Mouse (Mus musculus) adrenal gland, adult (tissue): ENCODE data around the gene Asic2.

Experiments
- DNase-seq, 2 experiments: peaks; one replicate each; pipeline ENCODE4 v3.0.0; 2022 to 2023; ENCODE audit warnings: low spot score in 1 of 2; ENCODE audit not compliant: inconsistent age in 2 of 2

The Asic2 gene

DNA sequence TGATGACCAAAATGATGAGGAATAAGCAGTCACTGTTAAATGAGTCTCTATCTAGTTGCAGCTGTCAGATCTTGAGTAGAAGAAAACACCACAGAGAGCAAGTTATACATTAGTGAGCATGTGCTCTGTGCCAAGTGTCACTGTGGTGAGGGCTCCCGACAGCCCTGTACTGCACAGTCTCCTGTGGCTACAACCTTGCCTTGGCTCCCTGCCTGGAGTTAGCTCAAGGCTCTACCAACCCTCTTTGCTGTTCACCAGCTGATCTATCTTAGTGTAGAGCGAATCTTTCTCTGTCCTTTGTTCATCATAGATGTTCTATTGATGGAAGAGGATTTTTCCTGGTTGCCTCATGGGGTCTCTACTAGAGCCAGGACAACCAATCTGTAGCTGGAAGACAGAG lies 494.1 kb downstream of the Asic2 start:
- no peak for DNase-seq

- peak; percentile 7 to 71 for DNase-seq
Measured at GRCm38 (mm10) chr11:81462199-81462598, 506.1 kb downstream of the Asic2 start.

DNA sequence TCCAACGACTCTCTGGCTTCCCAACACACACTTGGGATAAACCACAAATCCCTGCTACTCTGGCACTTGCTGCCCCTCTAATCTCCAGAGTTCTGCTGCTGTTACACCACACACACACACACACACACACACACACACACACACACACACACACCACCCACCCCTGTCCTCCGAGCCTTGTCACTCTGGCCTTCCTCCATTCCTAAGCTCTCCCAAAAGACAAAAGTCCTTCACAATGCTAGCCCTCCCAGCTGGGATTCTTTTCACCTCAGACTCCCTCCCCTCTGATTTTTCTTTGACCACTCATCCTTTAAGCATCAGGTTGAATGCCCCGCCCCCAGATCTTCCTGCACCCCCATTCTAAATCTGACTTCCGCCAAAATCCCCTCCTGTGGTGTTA lies 506.5 kb downstream of the Asic2 start:
- no peak for DNase-seq

DNA sequence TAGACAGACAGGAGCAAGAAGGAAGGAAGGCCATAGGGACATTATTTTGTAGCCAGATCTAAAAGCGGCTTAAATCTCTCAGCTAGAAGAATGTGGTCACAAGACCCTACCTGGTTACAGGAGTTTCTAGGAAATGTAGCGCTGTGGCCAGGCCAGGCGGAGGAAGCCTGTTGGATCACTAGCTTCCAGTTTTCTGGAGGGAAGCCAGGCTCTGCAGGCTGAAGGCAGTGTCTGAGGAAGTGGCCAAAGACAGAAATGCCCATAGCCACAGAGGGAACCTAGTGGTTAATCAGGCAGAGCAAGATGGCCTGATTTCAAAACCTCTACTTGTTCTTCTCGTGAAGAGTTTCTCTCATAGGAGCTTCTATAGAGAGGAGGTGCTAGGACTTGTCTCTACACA lies 513.3 kb downstream of the Asic2 start:
- no peak for DNase-seq

- no peak for DNase-seq
Measured at GRCm38 (mm10) chr11:81454111-81454510, 514.1 kb downstream of the Asic2 start.

DNA sequence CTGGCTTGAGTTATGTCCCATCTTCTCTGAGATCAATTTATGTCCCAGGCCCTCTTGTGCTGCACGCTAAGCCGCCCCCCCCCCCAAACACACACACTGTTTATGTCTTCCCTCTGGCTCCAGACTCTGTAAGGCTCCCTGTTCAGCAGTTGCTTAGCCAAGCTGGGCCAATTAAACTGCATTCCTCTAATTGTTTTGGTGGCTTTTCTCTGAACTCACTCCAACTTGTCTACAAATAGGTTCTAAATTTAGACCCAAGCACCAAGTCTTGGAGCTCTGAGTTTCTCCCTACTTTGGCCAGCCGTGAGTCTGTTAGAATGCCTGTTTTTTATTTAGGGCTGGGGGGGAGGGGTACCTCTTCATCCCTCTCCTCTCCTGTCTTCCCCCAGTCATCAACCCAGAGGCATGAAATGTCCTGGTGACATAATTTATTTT lies 519.0 kb downstream of the Asic2 start:
- DNase-seq: no peak

- peak in 1 of 2 experiments; percentile 33 for DNase-seq
Measured at GRCm38 (mm10) chr11:81446347-81446746, 521.9 kb downstream of the Asic2 start.

GRCm38 (mm10) chr11:81426857-81427256 lies 541.4 kb downstream of the Asic2 start:
- no peak for DNase-seq

DNA sequence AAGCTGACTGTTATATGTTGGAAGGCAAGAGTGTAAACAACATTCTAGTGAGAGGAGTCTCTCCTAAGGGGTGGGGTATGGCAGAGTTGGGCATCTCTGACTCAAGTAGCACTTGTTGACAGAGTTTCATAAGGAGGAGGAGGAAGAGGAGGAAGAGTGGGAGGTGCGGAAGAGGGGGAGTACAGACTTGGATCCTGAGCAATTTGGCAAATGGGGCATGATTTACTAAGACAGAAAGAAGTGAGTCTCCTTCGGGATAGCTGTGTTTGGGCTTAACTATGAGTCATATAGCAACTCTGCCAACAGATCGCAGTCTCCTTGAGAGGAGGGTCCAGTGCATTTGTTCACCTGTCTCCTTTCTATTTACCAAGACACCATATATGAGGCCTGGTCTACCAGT lies 549.1 kb downstream of the Asic2 start:
- no peak for DNase-seq

DNA sequence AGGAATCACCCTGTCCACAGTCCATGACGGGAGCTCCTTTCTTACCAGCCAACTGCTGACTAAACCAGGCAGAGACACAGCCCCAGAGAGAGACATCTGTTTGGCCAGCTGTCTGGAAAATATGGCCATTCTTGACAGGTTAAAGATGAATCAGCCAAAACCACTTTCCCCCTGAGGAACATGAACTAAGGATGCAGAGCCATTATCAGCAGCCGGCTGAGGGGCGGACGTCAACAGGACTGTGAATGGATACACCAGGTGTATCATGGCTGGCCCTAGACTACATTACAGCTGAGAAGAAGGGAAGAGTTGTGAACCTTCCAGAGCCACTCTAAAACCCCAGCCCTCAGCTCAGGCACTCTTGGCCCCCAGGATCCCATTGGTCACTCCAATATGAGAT lies 550.2 kb downstream of the Asic2 start:
- DNase-seq: no peak

DNA sequence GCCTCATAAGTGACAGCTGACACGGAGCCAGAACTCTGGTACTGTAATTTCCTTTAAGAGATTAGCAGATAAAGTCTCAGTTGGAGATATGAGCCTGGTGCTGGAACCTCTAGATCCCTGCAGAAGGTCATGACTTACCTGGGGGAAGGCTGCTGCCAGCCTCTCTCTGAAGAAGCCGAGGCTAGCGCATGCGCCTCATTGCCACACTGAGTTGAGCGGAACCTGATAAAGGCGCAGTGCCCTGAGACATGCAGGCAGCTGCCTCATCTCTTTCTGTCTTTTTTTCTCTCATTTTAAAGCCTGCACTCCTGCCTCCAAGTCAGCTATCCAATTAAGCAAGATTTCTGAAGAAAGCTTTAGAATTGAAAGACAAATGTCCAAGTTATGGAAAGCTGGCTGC lies 551.9 kb downstream of the Asic2 start:
- DNase-seq: no peak

DNA sequence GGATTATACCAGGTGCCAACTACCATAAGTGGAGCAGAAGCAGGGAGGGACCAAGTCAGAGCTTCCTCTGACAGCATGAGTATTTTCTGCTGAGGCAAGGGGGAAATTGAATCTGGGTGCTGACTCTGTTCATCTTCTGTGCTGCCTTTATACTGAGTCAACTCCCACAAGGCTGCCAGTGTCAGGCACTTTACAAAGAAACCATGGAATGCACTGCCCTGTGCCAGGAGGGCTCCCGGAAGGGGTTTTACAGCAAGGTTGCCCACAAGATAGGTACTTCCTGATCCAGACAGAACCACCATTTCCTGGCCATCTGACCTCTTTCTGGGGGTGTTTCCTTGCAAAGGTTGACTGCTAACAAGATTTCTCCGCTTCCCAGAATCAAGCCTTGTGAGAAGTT lies 553.7 kb downstream of the Asic2 start:
- no peak for DNase-seq

GRCm38 (mm10) chr11:81411251-81411650 lies 557.0 kb downstream of the Asic2 start:
- no peak for DNase-seq

DNA sequence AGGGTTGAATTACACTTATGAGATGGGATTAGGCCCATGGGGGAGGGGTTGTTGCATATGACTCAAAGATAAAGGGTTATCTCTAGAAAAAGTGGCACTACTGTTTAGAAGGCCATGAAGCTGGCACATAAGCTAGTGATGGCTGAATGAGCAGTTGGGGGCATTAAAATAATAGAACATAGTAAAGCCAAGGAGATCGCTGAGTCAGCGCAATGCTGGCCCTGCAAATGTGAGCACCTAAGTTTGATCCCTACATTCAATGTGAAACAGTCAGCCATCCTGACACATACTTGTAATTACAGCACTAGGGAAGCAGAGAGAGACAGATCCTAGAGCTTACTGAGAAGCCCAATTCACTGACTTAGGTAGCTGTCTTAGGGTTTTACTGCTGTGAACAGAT lies 562.3 kb downstream of the Asic2 start:
- no peak for DNase-seq

GRCm38 (mm10) chr11:81402263-81402662 lies 566.0 kb downstream of the Asic2 start:
- no peak for DNase-seq

DNA sequence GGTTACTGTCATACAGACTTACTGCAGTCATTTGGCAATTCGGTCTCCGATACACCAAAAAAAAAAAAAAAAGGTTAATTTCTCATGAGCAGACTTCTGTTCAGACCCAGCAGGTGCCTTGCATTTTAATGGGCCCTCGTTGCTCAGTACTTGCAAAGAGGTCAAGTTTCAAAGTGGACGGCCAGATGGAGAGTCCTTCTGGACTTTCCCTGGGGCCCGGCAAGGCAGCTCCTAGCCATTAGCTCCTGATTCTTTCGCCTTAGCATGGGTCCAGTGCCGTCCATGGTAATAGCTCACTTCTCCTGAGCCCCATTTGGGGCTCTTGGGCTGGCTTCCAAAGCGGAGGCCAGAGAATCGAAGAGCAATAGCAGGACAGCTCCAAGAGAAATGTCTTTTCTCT lies 575.4 kb downstream of the Asic2 start:
- DNase-seq: no peak

GRCm38 (mm10) chr11:81386185-81386584 lies 582.1 kb downstream of the Asic2 start:
- peak in 1 of 2 experiments; percentile 58 for DNase-seq

- no peak for DNase-seq
Measured at GRCm38 (mm10) chr11:81385547-81385946, 582.7 kb downstream of the Asic2 start.

DNA sequence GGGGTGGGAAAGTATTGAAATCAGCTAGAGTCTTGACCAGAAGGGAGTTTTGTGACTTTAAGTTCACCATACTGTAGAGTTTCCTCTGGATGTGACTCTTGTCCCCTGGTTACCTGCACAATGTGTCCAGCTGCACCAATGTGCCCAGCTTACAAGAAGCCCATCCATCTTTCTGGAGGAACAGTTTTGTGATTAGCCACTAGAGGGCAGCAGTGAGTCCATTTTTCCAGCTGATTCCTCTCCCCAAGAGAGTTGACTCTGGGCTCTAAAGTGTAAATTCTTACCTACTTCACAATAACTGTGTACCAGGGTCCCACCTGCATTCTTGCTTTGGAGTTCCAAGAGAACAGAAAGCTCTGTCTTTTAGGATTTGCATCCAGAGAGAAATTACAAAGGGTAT lies 593.4 kb downstream of the Asic2 start:
- DNase-seq: peak; percentile 37 to 85

DNA sequence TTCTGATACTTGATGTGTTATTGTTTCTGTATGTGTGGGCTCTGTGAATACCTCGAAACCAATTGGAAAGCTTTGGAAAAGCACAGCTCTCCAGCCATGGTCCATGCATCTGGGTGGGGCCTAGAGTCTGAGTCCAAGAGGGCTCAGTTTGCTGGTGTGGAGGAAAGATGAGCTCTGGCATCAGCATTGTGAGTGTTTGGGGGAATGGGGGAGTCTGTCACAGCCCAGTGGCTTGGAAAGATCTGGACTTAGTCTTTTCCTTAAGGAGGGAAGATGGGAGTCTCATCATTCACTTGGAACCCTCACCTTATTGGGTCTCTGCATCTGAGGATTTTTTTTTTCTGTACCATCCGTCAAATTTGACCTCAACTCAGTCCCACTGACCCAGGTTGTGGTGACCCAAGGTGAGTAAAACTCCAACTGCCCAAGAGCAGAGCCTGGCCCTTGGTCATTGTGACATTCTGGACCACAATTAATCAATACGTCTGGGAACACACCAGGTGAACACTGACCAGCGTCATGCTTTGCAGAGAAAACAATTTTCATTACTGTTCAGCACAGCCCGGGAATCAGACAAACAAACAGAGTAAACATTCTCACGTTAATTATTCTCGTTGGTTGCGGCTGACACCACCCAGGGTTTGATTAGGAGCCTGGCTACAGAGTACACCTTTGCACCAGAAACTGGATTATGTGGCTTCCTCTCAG lies 594.1 kb downstream of the Asic2 start:
- DNase-seq: no peak

GRCm38 (mm10) chr11:81371545-81371944 lies 596.7 kb downstream of the Asic2 start:
- peak; percentile 62 to 87 for DNase-seq

DNA sequence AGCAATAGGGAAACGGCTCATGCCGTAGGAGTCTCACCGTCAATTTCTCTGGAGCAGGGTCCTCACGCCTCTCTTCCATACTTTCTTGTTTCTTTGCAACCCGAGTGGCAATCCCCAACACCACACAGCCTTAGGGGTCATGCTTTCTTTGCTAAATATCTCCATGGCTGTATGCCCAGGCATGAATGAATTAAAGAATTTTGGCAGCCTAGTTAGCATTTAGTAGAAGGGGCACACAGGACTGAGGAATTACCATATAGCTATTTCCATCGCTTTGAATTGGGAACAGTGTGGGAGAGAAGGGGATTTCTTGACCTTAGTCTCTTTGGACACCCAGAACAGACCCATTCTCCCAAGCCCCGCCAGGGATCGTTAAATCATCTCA lies 597.8 kb downstream of the Asic2 start:
- DNase-seq: no peak
